Mouse (Mus musculus) layer of hippocampus, adult 18-20 months (tissue): ENCODE measurements at regions not wholly inside any gene's neighbourhood (a gene's known extent, or its start where the extent isn't known, plus 50 kb on each side); places are given as distances from the start of the nearest gene placed in this dataset.
A peak's percentile ranks its signal among the peaks of the same experiment; 100 is the strongest.

Experiments used
- DNase-seq, 2 experiments: peaks; one replicate each; pipeline ENCODE4 v3.0.0; 2022; ENCODE audit warnings: low spot score in 2 of 2

DNA sequence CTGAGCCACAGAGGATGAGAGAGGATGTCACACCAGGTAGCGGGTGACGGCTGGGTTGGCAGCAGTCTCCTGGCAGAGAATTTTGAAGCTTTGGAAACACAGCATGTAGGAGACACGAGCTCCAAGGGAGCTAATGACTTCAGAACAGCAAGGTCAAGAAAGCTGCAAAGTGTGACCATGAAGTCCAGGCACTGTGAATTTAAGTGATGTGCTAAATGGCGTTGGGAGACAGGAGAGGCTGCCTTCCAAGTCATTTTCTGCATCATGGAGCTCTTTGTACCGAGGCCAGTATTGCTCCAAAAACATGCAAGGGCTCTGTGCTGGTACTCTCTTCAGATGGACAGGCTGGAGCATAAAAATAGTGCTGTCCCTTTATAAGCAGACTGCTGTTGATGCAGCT, 238.8 kb upstream of the Zdhhc25 start:
- no peak for DNase-seq

DNA sequence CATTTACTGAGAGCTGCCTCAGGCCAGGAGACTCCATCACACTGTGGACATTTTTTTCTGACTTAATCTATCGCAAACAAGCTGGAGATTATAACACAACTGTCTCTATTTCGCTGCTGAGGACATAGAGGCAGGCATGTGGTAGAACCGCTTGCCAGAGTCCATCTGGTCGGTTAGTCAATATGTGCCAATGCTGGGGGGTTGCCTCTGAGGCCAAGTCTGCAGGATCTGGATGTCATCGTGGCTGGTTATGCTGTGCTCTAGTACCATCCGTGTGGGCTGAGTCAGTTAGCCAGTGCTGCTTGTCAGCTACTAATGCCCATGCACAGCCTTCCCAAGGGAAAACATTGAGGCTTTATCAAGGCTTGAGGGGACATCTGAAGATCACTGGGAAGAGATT, 237.1 kb upstream of the Zdhhc25 start:
- no peak for DNase-seq

DNA sequence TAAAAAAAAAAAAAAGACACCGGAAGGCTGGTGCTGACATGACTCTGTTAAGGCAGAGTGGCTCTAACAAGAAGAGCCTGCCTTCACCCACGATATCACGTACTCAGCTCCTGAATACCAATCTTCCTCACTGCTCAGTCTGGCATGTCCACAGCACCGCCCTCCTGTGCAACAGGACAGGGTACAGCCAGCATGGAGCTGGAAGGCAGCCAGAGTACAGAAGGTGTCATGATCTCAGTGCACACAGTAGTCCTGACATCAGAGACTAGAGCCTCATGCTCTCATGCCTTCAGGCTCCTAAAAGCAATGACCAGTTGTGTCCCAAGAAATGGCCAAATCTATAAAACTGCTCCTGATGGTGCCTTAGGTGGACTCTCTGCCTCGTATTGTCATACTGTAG, 229.7 kb upstream of the Zdhhc25 start:
- no peak for DNase-seq

DNA sequence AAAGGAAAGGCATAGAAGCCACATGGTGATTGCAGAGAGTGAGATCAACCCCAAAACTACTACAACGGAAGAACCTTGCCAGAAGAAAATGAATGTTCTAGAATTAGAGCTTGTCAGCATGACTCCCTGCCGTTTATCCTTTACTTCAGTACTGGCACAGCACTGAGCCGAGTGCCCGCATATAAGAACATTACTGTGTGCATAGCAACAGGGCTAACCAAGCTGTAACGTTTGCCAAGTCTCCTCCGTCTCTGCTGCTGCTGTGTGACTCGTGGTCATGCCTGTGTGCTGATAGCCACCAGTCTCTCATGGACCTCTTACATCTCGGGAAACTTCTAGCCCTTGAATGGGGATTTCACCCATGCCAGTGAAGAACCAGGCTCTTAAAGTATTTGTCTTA, 228.1 kb upstream of the Zdhhc25 start:
- peak in 1 of 2 experiments; percentile 8 for DNase-seq

DNA sequence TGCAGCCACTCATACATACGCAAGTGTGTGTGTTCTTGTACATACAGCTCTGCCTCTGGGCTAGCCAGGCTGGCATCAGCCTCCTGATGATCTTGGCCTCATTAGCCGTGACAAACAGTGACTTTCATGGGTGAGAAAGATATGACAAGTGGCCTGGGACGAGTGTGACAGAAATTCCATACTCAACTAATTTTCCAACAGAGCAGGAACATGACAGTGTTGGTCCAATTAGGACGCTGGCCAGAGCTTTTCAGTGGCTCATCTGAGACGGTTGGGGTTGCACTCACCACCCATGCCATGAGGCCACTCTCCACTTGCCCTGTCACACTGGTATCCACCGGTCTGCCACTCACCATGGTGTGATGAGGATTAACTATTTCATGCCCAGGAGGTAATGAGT, 226.2 kb upstream of the Zdhhc25 start:
- DNase-seq, result no peak

DNA sequence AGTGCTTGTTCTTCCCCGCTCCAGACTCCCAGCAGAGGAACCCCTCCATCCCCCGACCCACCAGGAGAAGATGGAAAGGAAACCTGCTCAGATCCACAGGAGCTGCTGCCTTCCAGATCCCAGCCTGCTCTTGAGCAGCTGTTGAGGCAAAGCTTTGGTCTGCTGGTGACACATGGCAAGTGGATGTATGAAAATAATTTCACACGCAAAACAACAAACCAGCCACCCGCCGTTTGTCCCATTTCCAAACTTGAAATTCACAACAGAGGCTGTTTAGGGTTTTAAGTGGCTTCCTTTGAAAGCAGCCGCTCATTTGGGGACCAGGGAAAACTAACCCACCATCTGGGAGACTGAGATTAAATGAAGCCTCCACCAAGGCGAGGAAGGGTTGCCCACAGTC, 220.8 kb upstream of the Zdhhc25 start:
- DNase-seq, result no peak

DNA sequence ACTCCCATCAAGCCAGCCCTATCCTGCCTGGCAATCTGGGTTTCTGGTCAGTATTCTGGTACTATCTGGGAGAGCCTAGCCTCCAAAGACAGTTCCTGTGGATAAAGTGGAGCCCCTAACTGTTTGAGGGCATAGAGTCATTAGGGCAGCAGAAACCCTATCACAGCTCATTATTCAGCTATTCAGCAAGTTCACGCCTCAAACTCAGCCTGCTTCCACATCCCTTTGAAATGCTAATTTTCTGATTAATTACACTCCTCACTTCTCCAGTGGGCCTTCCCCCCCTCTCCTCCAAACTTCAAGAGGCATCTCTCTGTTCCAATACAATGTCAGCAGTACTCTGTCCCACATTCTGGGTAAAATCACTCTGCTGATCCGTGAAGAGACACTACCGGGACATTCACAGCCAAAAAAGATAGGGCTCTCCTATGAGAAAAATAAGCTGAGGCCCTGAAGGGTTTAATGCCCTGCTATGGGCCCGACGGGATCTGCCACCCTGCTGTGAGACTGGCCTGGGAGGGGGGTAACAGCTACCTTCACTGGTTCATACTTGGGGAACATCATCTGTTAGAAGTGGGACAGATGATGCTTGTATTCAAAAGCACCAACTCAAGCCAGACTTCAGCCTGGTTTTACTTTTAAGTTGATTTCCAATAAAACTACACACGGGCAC, 220.0 kb upstream of the Zdhhc25 start:
- DNase-seq, result no peak

DNA sequence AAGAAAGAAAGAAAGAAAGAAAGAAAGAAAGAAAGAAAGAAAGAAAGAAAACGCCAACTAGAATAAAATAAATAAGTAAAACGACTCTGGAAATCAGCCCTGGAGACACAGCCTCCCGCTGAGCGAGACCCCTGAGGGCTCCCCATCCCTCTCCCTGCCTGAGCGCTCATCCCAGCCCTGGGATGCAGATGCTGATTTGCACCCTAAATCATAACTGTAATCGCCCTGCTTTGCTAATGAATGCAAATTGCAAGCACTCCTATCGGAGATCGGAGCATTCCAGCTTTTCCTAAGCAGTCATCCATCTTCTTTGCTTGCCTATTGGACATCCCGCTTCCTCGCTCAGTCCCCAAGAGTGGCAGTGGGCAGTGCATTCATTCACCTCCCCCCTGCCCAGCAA, 218.7 kb upstream of the Zdhhc25 start:
- no peak for DNase-seq

DNA sequence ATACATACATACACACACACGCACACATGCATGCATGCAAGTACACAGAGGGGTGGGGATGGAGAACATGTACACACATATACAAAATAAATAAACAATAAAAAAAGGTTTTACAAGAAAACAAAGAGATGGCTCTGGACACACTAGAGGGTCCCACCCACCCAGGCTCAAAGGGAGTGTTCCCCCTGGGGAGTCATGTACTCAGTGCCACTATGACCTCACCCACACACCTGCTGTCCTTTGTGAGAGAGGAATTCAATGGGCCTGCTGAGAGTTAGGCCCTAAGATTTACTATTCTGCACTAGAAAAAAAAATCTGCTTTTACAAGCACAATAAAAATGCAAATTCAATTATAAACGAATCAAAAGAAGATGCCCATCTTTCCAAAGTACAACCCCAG, 214.2 kb upstream of the Zdhhc25 start:
- no peak for DNase-seq

DNA sequence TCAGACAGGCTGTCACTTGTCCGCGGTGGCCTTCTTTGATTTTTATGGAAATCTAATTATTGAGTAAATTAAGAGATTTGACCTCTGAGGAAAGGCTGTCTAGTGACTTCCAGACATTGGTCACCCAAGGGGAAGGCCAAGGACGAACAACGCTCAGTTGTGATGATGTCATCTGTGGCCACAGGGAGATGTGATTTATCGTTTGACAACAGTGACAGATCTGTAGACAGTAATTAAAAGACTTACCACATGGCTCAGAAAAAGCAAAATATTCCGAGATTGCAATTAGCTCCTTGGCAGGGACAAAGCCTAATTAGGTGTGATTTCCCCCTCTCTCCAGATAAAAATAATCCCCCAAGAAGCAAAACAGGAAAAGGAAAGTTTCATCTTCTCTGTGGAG, 213.4 kb upstream of the Zdhhc25 start:
- DNase-seq, result no peak

DNA sequence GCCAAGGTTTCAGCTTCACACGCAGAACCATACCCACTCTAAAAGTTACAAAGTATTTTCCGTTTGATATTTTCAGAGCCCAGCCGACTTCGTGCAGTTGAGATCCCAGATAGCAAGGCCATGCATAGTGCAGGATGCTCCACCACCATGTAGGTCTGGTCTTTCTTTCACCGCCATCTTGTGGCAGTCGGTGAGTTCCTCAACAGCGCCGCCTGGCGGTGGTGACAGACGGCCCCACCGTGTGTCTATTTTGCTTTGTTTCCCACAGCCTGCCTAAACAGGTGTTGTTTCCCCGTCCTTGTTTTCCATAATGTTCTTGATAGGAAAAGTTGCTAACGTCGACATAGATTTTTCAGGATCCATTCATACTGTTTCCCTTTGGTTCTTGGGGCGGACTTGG, 208.3 kb upstream of the Zdhhc25 start:
- DNase-seq, result peak in 1 of 2 experiments; percentile 17

DNA sequence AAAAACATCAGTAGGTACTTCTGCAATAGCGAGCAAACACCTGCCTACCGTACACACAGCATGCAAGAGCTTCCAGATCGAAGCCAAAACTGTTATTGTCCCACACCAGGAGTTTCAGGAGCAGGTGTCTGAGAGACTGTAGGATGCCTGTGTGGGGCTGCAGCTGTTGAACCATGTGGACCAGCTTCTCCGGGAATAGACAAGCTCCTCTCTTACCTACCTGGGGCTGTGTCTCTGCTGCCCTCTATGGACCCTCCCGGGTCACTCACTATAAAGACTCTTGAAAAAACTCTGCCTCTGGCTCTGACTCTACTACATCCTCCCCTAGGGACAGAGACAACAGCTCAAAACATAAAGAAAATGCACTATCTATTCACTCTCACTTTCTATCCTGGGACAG, 201.0 kb upstream of the Zdhhc25 start:
- DNase-seq, result peak in 1 of 2 experiments; percentile 16

DNA sequence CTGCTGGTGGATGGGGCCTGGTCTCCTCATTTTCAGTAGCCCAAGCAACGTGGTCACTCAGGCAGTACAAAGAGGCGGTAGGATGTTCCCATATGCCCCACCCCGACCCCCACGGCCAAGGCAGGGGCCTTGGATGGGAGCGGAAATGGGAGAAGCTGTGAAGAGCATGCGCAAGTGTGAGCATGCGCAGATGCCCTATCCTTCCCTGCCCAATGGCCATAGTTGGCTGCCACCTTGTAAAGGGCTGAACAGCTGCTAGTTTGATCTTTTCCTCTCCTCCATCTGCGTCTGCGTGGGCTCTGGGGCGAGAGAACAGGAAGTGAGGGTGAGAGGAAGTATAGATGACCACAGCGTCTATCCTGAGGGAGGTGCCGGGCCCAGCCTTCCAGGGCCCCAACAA, 200.1 kb upstream of the Zdhhc25 start:
- no peak for DNase-seq

DNA sequence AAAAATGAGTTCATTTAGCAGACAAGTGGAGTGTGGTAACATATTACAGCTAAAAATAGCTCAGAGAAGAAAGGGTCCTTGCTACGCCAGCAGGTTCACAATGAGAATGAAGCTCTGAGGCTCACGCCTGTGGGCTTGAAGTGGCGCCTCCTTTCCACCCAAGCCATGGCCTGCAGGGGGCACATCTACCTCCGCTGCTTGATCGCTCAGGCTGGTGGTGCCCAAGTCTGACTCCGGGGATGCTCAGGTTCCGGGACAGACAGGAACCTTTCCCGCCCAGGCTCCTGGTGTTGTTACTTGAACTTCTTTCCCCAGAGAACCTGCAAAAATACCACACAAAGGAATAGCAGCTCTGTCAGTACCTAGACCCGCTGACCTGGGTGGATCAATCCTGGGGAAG, 199.3 kb upstream of the Zdhhc25 start:
- no peak for DNase-seq

DNA sequence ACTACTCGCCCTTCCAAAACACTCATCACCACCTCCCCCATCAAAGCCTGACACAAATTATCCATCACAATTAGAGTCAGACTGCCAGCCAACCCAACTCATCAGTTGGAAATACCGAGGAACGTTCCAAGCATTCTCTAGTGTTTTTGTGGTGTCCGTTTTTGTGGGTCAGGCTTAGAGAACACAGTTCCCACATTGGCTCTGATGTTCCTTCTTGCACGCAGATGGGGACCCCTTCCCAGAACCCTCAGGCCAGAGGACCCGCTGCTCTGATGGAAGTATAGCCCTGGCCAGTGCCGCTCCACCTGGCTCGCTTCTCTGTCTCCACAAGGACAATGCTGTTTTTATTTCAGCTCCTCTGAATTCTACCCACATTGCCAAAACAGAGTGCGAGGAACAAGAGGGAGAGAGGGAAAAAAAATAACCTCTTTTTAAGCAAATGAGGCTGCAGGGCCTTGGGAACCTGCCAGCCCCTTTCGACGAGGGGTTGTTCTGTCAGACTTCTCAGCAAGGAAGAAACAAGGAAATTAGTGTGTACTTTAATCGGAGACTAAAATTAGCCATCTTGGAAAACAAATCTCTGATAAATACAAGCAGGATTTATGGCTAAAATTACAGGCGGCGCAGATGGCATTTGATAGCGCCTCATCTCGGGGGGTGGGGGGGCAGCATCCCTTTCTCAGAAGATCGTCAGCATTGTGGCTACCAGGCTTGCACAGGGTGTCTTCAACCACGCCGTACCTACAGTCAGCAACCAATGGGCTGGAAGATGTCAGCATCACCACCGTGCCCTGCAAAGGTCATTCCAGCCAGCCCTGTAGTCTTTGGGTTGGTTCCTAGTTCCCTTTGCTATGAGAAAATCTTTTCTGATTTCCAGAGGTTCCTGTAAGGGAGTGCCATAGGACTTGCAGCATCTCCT, 191.4 kb upstream of the Zdhhc25 start:
- DNase-seq, result peak in 1 of 2 experiments; percentile 57

DNA sequence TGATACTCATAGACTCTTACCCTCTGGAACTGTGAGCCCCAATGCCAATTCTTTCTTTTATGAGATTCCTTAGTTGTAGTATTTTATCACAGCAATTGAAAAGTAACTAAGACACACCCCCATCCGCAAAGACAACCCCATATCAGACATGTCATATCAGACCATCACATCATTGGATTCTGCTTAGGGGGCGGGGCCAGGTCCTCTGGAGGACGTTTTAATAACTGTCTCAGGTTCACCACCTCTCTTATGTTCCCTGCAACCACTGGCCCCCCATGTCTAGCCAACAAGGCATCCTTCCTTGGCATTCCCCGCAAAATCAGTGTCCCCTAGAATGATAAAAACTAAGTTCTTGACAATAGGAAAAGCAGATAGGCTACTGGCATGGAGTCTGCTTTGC, 185.9 kb upstream of the Zdhhc25 start:
- no peak for DNase-seq

DNA sequence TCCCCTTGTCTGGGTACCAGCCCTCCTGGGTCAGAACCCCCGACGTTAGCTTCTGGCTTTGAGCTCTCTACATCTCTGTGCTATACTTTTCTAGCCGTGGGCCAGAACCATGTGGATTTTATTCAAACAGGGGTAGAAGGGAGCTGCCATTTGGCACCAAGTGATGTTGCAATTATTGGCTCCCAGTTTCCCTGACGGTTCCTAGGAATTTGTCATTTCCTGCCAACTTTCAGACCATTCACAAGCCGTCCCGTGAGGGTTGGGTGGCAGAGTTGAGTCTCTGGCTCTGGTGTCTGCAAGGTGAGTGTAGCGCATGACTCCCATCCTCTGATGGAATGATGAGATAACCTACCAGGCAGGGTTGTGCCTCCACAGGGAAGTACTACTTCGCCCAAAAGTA, 181.2 kb upstream of the Zdhhc25 start:
- no peak for DNase-seq

DNA sequence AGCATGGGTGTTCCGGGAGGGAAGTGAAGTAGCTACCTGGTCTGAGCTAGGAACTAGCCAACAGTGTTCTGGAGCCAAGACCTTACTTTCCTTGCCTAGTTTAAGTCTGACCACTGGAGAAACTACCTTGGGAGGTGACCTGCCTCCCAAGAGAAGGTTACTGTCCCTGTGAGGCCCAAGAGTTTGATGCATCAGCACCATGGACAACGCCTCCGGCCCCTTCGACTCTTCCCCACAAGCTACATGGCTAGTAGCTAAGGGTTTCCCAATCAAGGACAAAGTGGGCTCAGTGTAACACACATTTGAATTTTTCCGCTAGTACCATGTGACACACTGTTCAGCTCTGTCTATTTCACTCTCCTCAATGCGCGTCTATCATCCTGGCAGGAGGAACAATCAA, 171.7 kb upstream of the Zdhhc25 start:
- no peak for DNase-seq

DNA sequence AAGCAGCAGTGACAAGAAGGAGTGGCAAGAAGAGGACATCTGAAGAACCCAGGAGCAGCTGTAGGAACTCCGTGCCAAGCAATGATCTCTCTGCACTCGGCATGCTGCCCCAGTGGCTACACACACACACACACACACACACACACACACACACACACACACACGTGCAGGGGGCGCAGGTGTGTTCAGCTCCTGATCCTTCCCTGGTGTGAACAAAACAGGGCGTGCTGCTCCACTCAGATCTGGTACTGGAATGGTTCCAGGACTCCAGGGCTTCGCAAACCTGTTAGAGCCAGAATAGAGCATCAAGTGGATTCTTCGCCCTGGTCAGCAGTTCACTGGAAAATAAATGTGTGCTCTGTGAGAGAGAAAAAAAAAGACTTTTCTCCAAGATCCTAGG, 169.2 kb upstream of the Zdhhc25 start:
- DNase-seq, result no peak

DNA sequence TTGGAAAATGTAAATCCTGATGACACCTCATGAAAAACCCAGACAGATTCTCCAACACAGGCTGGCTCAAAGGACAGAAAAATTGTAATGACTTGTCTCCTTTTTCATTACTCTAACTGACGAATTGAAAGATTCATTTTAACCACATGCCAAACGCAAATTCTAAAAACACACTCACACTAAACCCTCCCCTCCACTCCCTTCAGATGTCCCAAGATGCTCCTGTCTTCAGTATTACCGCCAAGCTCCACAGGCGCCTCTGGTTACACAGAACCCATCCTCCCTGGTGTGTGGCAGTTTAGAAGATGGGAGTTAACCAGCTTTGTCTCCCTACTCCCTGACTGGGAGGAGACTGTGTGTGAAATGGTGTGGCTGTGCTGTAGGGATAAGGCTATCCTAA, 151.8 kb upstream of the Zdhhc25 start:
- DNase-seq, result no peak

DNA sequence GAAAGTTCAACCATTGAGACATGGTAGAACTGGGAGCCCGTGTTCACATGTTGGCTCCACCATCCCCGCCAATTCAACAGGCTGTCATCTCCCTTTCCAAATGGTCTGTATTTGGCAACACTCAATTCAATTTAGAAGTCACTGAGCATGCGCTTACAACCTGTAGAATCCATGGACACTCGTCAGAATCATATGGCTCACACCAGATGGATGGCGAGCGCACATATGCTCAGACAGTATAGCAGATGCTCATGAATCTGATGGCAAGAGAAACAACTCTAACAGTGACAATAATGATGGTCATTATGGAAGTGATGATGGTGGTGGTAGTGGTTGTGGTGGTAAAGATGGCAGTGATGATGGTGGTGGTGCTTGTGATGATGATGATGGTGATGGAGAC, 148.9 kb upstream of the Zdhhc25 start:
- DNase-seq, result no peak

DNA sequence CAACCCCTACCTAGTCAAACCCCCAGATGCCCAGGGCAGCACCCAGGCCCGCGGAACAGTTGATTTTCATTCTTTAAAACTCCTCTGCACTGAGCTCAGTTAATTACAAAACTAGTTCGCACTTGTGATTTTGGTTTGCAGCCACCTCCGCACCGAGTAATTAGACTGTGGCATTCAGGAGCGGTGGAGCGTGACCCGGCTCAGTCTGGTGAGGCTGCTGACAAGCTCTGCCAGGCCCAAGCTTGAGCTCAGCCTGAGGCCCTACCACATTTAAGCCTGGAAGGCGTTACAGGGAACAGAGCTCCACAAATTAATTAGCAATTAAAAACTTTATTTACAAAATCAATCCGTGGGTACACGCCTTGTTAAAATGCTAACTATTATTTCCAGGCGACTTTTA, 132.0 kb upstream of the Zdhhc25 start:
- DNase-seq, result peak; percentile 21 to 63

DNA sequence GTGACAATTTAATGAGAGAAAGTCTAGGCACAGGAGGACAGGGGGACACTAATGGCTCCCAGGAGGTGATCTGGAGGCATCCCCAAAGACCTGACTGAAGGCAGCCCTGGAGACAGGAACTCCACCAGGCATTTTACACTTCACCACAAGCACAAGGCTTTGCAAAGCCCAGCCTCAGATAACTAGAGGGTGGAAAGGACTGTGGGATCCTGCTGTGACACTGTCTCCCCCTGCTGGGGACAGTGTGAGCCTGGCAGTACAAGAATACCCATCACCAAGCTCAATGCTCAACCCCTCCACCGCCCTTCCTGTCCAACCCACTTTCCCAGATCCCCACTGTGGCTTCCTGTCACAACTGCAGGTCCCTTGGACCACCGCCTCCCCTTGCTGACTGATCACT, 131.3 kb upstream of the Zdhhc25 start:
- DNase-seq, result peak; percentile 62 to 80
